Mouse (Mus musculus) kidney, adult 2 months (tissue): ENCODE results near the gene Gclc.

Source experiments
- CTCF ChIP-seq: fragments of 200-500 bp; conservative IDR thresholded peaks from 2 replicates; pipeline ENCODE4 v1.5.1; 2011; ENCODE audit warnings: low read depth, mild to moderate bottlenecking, control low read depth, low read length, moderate library complexity, mixed read lengths; ENCODE audit not compliant: insufficient read depth, insufficient read length
- POLR2A ChIP-seq: fragments of 200-500 bp; IDR thresholded peaks from one replicate; pipeline ENCODE4 v1.6.1; 2011; ENCODE audit warnings: low read depth, low read length, control low read depth

GRCm38 (mm10) chr9:77716009-77716408, 38.3 kb upstream of the Gclc start:
- TF ChIP-seq CTCF (no peak), POLR2A (no peak)
